Mouse (Mus musculus) embryonic facial prominence, embryonic 15.5 days (tissue): ENCODE data around the gene Tsen2. TPM values are rescaled to one million over a fixed set of nuclear protein-coding genes. Genes with fewer than 3 reads are reported as not detected.

ENCODE experiments used
- ATAC-seq: fragments of 200-750 bp; cut with Nextera tagmentation; 2 replicates; pipeline ENCODE4 v1.8.0; 2017; ENCODE audit warnings: low read depth, moderate TSS enrichment; ENCODE audit not compliant: insufficient number of reproducible peaks, low FRiP score, low TSS enrichment
- H3K27ac ChIP-seq: fragments of 300-500 bp; sonication (generic); replicated peaks from 2 replicates; pipeline ENCODE4 v1.5.1; 2015; ENCODE audit warnings: mild to moderate bottlenecking, inconsistent platforms
- H3K27me3 ChIP-seq: fragments of 300-500 bp; sonication (generic); 2 replicates; pipeline ENCODE4 v1.6.1; 2015; ENCODE audit warnings: inconsistent platforms
- H3K36me3 ChIP-seq: fragments of 300-500 bp; sonication (generic); 2 replicates; pipeline ENCODE4 v1.6.1; 2015; ENCODE audit warnings: mild to moderate bottlenecking, inconsistent platforms
- H3K4me1 ChIP-seq: fragments of 300-500 bp; sonication (generic); 2 replicates; pipeline ENCODE4 v1.6.1; 2015; ENCODE audit warnings: inconsistent platforms
- H3K4me2 ChIP-seq: fragments of 300-500 bp; sonication (generic); replicated peaks from 2 replicates; pipeline ENCODE4 v1.6.1; 2015; ENCODE audit warnings: mild to moderate bottlenecking, inconsistent platforms
- H3K4me3 ChIP-seq: fragments of 300-500 bp; sonication (generic); replicated peaks from 2 replicates; pipeline ENCODE4 v1.5.1; 2015; ENCODE audit warnings: mild to moderate bottlenecking, inconsistent platforms
- H3K9ac ChIP-seq: fragments of 300-500 bp; sonication (generic); 2 replicates; pipeline ENCODE4 v1.6.1; 2015; ENCODE audit warnings: inconsistent platforms
- H3K9me3 ChIP-seq: fragments of 300-500 bp; sonication (generic); replicated peaks from 2 replicates; pipeline ENCODE4 v1.6.1; 2016; ENCODE audit warnings: inconsistent platforms
- WGBS: fragments of 180-500 bp; shearing (Covaris S2); methylation state at CpG from one replicate; pipeline ENCODE4 v1.1.7; 2015; 5-methylcytosine and 5-hydroxymethylcytosine counted together
- polyA plus RNA-seq: library from polyadenylated mRNA; unstranded; fragments of >200 nt; fragmentation: Nextera tagmentation; extraction: Ambion mirVana; gene quantifications from 2 replicates; pipeline ENCODE4 v1.2.1, GENCODE M21; 2015

Gene Tsen2
- polyA plus RNA-seq, 1 experiment from 2014 or later, result 31.5 TPM

DNA sequence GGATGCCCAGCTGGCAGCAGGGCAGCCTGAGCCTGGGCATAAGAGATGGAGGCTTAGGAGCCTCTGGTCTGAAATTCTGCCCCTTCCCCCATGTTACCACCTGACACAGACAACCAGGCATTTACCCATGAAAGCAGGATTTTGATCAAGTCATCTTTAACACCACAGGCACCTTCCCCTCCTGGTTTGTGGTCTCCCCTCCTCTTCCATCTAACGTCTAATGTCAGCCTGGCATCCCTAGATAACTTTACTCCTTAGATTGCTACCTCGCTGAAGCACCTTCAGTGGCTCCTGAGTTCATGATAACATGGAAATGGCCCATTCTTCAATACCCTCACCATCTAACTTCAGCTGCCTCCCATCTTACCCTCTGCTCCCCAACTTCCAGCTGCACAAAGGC lies 26.1 kb upstream of the Tsen2 start:
- 73% methylated on average over 2 of the region's 2 CpGs for WGBS

DNA sequence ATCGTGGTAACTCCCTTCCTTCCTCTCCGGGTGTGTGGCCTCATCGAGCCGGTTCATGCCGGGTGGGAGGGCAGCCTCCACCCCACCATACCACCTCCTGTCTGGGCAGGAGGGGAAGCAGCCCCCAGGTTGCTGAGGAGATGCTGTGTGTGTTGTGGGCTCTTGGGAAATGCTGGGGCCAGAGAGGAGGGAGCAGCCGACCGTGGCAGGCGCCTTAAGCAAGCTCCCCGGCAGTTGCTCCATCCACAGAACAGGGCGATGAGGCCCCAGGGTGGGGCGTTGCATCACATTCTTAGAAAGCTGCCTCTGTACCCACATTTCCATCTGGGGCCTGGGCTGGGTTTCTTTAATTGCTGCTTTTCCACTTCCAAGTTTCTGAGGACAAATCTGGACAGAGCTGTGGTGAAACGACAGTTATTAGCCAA lies 25.2 kb upstream of the Tsen2 start:
- H3K36me3 ChIP-seq, result no peaks in the 10 kb centered on the region
- peaks cover 25% of the 10 kb centered on the region for H3K4me1 ChIP-seq
- H3K9ac ChIP-seq, result no peak overlapping the region
- no peak for ATAC-seq
- H3K27ac ChIP-seq, result no peak overlapping the region
- WGBS, result 37% methylated on average over 12 of the region's 12 CpGs
- no peaks in the 10 kb centered on the region; the same call in 1 of the 2 replicates for H3K27me3 ChIP-seq
- no peaks in the 10 kb centered on the region for H3K9me3 ChIP-seq
- H3K4me3 ChIP-seq, result no peak overlapping the region
- H3K4me2 ChIP-seq, result no peak overlapping the region

More for the DNA sequence above, 26.1 kb upstream of the Tsen2 start:
- no peak for ATAC-seq
- peaks cover 17% of the 10 kb centered on the region for H3K4me1 ChIP-seq
- no peaks in the 10 kb centered on the region for H3K9me3 ChIP-seq
- no peak overlapping the region for H3K4me3 ChIP-seq
- no peak overlapping the region for H3K9ac ChIP-seq
- H3K27me3 ChIP-seq, result no peaks in the 10 kb centered on the region; the same call in 1 of the 2 replicates
- no peak overlapping the region for H3K27ac ChIP-seq
- H3K4me2 ChIP-seq, result no peak overlapping the region
- H3K36me3 ChIP-seq, result no peaks in the 10 kb centered on the region

DNA sequence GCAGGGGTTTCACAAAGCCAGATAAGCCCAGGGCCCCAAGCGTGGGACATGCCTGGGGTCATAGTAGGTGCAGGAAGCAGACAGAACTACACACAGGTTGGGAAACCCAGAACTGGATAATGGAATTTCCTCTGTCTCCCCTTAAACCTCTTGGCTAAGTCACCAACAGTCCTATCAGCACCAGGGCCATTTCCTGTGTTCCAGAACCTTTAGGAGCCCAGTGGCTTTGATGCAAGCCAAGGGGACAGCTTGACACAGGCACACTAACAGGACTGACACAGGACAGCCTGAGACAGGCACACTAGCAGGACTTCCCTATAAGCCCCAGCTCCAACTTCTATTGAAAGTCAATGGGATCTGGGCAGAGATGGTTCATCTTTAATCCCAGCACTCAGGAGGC lies 22.5 kb upstream of the Tsen2 start:
- no peak overlapping the region for H3K27ac ChIP-seq
- H3K4me3 ChIP-seq, result no peak overlapping the region
- no peak overlapping the region for H3K4me2 ChIP-seq
- H3K9ac ChIP-seq, result no peak overlapping the region
- no peaks in the 10 kb centered on the region for H3K9me3 ChIP-seq
- peaks cover 25% of the 10 kb centered on the region for H3K4me1 ChIP-seq
- ATAC-seq, result no peak
- no peaks in the 10 kb centered on the region; the same call in 1 of the 2 replicates for H3K27me3 ChIP-seq
- H3K36me3 ChIP-seq, result no peaks in the 10 kb centered on the region
- 79% methylated on average over 1 of the region's 1 CpGs for WGBS

DNA sequence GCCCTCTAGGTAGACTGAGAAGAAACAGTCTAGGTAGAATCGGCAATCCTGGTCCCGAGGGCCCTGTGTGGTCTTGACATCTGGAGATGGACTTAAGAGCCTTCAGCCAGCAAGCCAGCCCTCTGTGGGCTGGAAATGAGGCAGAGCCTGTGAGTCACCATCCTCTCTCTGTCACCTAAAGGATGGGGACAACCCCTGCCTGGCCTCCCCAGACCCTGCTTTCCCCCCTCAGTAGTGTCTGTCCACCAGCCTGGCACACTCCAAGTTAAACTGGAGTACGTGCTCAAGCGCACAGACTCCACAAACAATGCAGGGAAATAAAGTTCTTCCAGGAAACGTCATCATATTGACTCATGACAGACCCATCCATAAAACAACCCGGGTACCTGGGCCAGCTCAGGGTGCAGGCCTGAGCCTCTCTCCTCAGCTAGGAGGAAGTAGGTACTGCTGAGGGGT lies 21.7 kb upstream of the Tsen2 start:
- H3K27ac ChIP-seq, result peak overlapping the region; percentile 5; the same call in 1 of the 2 replicates
- no peak overlapping the region for H3K4me3 ChIP-seq
- ATAC-seq, result no peak
- peaks cover 25% of the 10 kb centered on the region for H3K4me1 ChIP-seq
- no peak overlapping the region for H3K9ac ChIP-seq
- no peaks in the 10 kb centered on the region for H3K9me3 ChIP-seq
- H3K4me2 ChIP-seq, result no peak overlapping the region
- WGBS, result 80% methylated on average over 6 of the region's 6 CpGs
- H3K36me3 ChIP-seq, result no peaks in the 10 kb centered on the region
- no peaks in the 10 kb centered on the region; the same call in 1 of the 2 replicates for H3K27me3 ChIP-seq

DNA sequence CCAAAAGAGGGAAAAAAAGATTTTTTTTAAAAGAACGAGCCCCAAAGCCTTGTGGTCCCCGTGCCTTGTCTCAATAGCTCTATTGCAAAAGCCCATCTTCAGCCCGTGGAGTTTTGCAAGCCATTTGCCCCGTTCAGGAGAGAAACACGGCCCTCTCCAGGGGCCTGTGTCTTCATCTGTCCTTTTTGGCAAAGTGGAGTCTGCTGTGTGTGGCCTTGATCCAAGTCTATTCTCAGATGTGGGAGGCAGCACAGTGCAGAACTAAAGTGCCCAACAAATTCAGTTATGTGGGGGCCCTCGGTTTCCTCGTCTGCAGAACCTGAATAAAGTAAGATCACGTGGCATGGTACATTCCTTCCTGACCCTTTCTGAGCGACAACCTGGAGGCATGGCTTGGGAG lies 21.3 kb upstream of the Tsen2 start:
- no peak overlapping the region for H3K9ac ChIP-seq
- peaks cover 25% of the 10 kb centered on the region for H3K4me1 ChIP-seq
- peaks cover under 1% of the 10 kb centered on the region; the same call in 1 of the 2 replicates for H3K27me3 ChIP-seq
- peak; percentile 53; the same call in 1 of the 2 replicates for ATAC-seq
- H3K4me2 ChIP-seq, result no peak overlapping the region
- WGBS, result 44% methylated on average over 9 of the region's 9 CpGs
- H3K4me3 ChIP-seq, result no peak overlapping the region
- no peaks in the 10 kb centered on the region for H3K9me3 ChIP-seq
- H3K36me3 ChIP-seq, result no peaks in the 10 kb centered on the region
- peak overlapping the region; percentile 5; the same call in 1 of the 2 replicates for H3K27ac ChIP-seq

DNA sequence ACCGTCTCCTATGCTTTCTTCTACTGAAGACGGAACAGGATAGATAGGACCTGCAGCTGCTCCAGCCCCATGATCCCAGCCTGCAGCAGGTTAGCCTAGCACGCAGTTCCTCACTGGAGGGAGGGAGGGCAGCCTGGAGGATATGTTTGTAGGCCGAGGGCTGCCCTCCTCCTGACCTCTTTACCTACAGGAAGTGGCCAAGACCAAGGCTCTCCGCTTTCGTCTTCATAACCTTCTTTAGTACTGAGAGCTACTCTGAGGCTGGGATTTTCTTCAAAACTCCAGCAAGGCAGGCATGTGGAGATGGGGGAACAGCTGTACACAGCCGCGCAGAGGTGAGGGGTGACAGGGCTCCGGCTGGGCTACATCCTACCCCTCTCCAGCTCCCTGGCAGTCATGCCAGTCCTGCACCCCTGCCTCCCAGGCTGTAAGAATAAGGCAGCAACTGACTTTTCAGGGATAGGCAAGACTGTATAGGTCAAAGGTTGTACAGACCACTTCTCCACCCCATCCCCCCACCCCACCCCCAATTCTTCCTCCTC lies 19.9 kb upstream of the Tsen2 start:
- H3K9me3 ChIP-seq, result no peaks in the 10 kb centered on the region
- no peak overlapping the region for H3K9ac ChIP-seq
- no peak overlapping the region for H3K4me2 ChIP-seq
- no peaks in the 10 kb centered on the region for H3K36me3 ChIP-seq
- ATAC-seq, result no peak; the same call in 1 of the 2 replicates
- no peak overlapping the region for H3K4me3 ChIP-seq
- H3K27ac ChIP-seq, result no peak overlapping the region
- H3K4me1 ChIP-seq, result peaks cover 18% of the 10 kb centered on the region
- H3K27me3 ChIP-seq, result 0 out of 2 replicates have a peak, but pooled peaks cover 4% of the 10 kb centered on the region
- WGBS, result 72% methylated on average over 9 of the region's 9 CpGs

DNA sequence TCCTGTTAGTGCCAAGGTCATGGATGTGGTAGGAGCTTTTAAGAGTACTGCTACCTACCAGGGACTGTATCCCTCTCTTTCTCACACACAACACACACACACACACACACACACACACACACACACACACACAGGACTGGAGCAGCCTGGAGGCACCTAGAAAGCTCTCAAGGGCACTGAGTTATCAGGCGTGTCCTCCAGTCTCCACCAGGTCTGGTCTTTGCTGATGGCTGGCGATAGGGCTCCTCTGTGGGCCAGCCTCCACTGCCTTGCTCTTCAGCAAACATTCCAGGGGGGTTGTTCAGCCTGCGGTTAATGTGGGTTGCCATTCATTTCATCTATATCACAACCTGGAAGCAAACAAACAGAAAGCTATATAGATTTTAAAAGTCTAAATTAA lies 17.0 kb upstream of the Tsen2 start:
- 84% methylated on average over 3 of the region's 3 CpGs for WGBS
- 0 out of 2 replicates have a peak, but pooled peaks cover 4% of the 10 kb centered on the region for H3K27me3 ChIP-seq
- no peak overlapping the region for H3K27ac ChIP-seq
- peaks cover 19% of the 10 kb centered on the region; the same call in 1 of the 2 replicates for H3K4me1 ChIP-seq
- H3K4me2 ChIP-seq, result no peak overlapping the region
- H3K4me3 ChIP-seq, result no peak overlapping the region
- no peaks in the 10 kb centered on the region for H3K9me3 ChIP-seq
- ATAC-seq, result no peak
- no peaks in the 10 kb centered on the region for H3K36me3 ChIP-seq
- H3K9ac ChIP-seq, result no peak overlapping the region

DNA sequence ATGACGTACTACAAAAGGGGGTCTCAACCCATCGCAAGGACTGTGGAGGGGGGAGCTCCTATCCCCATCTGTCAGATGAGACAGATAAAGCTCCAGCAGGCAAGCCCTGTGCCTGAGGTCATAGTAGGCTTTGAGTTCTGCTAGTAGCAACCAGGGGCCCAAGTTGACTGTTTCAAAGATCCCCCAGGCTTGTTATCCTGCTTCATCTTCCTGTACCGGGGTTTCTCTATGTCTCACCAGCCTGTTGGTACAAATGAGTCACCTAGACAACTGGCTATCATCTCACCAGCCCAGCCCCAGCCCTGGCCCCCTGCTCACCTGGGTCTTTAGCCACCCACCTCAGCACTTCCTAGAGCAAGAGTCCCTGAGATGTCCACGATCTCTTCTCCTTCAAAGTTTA lies 16.1 kb upstream of the Tsen2 start:
- Histone ChIP-seq H3K27me3 (0 out of 2 replicates have a peak, but pooled peaks cover 4% of the 10 kb centered on the region), H3K9ac (no peak overlapping the region), H3K4me1 (peaks cover 11% of the 10 kb centered on the region; the same call in 1 of the 2 replicates), H3K4me3 (no peak overlapping the region), H3K9me3 (no peaks in the 10 kb centered on the region), H3K27ac (no peak overlapping the region), H3K4me2 (no peak overlapping the region), H3K36me3 (no peaks in the 10 kb centered on the region)
- WGBS, result 89% methylated on average over 4 of the region's 4 CpGs
- no peak for ATAC-seq

DNA sequence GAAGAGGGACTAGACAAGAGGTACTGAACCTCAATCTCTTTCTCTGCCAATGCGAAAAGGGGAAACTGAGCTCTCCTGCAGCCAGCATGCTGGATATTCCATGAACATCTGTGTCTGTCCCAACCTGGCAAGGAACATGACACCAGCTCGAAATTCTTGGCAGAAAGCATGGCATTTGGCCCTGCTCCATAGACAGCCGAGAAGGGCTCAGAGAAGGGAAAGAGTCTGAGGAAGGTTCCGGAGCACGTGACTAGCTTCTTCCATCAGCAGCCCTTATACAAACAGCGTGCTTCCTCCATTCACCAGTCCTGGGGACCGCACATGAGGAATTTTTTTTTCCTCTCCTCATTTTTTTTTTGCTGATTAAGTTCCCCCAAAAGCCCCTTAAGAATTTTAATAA lies 9.8 kb upstream of the Tsen2 start:
- H3K4me3 ChIP-seq, result no peak overlapping the region
- ATAC-seq, result no peak; the same call in 1 of the 2 replicates
- WGBS, result 41% methylated on average over 7 of the region's 7 CpGs
- 0 out of 2 replicates have a peak overlapping the region, but pooled peaks have one; percentile 11 for H3K27ac ChIP-seq
- H3K9ac ChIP-seq, result no peak overlapping the region
- H3K36me3 ChIP-seq, result no peaks in the 10 kb centered on the region
- H3K27me3 ChIP-seq, result 0 out of 2 replicates have a peak, but pooled peaks cover 3% of the 10 kb centered on the region
- no peaks in the 10 kb centered on the region for H3K9me3 ChIP-seq
- H3K4me2 ChIP-seq, result no peak overlapping the region
- peaks cover 16% of the 10 kb centered on the region for H3K4me1 ChIP-seq

DNA sequence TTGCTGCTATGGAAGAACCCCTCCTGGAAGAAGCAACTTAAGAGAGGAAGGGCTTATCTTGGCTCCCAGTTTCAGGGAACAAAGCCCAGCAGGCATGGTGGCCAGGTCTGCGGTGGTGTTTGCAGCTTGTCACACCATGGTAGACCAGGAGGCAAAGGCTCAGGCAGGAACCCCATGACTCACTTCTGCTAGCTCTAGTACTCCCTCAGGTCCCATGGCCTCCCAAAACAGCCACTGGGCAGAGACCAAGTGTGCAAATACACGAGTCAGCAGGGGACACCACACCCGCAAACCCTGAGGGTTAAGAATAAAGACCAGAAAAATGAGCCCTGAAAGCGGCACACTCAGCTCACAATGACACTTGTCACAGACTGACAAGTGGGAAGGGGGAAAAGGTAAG lies 8.3 kb upstream of the Tsen2 start:
- peaks cover 16% of the 10 kb centered on the region for H3K4me1 ChIP-seq
- WGBS, result 77% methylated on average over 4 of the region's 4 CpGs
- 0 out of 2 replicates have a peak, but pooled peaks cover 3% of the 10 kb centered on the region for H3K27me3 ChIP-seq
- H3K9ac ChIP-seq, result no peak overlapping the region
- H3K4me3 ChIP-seq, result no peak overlapping the region
- ATAC-seq, result no peak
- H3K27ac ChIP-seq, result no peak overlapping the region
- H3K36me3 ChIP-seq, result no peaks in the 10 kb centered on the region
- H3K9me3 ChIP-seq, result no peaks in the 10 kb centered on the region
- no peak overlapping the region for H3K4me2 ChIP-seq

DNA sequence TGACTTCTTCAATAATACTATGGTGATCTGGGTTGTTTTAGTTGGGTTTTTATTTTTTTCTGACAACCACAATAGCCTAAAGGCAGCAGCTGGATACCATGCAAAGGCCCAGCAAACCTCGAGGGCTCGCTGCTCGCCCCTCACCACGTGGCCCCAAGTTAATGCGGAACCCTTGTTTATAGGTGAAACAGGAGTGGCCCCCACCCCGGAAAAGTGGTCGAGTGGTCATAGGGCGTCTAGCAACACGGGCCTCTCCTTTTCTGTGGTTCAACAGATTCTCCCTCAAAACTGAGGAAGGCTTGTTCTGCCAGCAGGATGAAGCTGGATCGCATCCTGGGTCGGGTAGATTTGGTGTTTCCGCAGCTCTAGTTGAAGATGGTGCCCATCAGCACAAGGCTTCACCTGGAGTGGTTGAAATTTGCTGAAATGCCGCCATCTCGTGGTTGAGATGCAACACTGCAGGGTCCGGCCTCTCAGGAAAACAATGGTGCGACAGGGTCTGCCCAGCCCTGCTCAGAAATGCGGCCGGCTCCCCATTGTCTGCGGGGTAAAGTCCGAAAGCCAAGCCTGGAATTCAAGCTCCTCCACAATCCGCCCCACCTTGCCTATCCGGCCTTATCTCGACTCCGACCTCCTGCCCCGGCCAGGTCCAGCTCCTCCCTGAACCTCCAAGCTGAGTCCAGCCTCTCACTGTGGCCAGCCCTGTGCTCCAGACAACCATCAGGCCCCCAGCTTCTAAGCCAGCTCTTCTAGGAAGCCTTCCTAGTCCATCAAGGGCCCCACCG lies 5.6 kb upstream of the Tsen2 start:
- no peak overlapping the region for H3K27ac ChIP-seq
- 0 out of 2 replicates have a peak, but pooled peaks cover 3% of the 10 kb centered on the region for H3K27me3 ChIP-seq
- peak overlapping the region; percentile 30 for H3K4me3 ChIP-seq
- H3K4me2 ChIP-seq, result peak overlapping the region; percentile 56
- no peaks in the 10 kb centered on the region for H3K9me3 ChIP-seq
- peaks cover 17% of the 10 kb centered on the region for H3K4me1 ChIP-seq
- ATAC-seq, result peak; percentile 49; the same call in 1 of the 2 replicates
- peak overlapping the region; percentile 29; the same call in 1 of the 2 replicates for H3K9ac ChIP-seq
- 15% methylated on average over 26 of the region's 26 CpGs for WGBS
- no peaks in the 10 kb centered on the region for H3K36me3 ChIP-seq
